Comparison of ENCODE assay signal across 18 mouse cellular contexts in genomic region chr2:92446656-92447055, GRCm38 (mm10). TPM values are rescaled to one million over a fixed set of nuclear protein-coding genes. Genes with fewer than 3 reads are reported as not detected.
DNase-seq lines count a peak whose midpoint lies in the region; ATAC-seq and TF ChIP-seq lines count a peak whose summit lies in the region.
"Had no signal": no experiment of that assay in that cellular context is flagged by ENCODE, and none has a peak within 500 bp of the region (broad histone marks: within the 10 kb centered on the region; RNA-seq: fewer than 3 reads in every experiment).

No protein-coding gene starts in this region.

- WGBS in hindbrain, postnatal 0 days: 51% methylated on average over 8 of the region's 8 CpGs
- 77% methylated on average over 8 of the region's 8 CpGs for WGBS in hindbrain, embryonic 12.5 days
- 79% methylated on average over 8 of the region's 8 CpGs for WGBS in midbrain, embryonic 11.5 days
- 71% methylated on average over 8 of the region's 8 CpGs for WGBS in midbrain, embryonic 16.5 days

- H3K27me3 ChIP-seq in hindbrain, postnatal 0 days (ENCODE audit: insufficient read depth, low read length): no peaks in the 10 kb centered on the region
- no peaks in the 10 kb centered on the region for H3K27me3 ChIP-seq in hindbrain, embryonic 12.5 days
- H3K27me3 ChIP-seq in midbrain, embryonic 11.5 days (ENCODE audit: control insufficient read depth, insufficient read depth, low read length): no peaks in the 10 kb centered on the region
- H3K27me3 ChIP-seq in midbrain, embryonic 16.5 days (ENCODE audit: control insufficient read depth, insufficient read depth, low read depth, low read length): no peaks in the 10 kb centered on the region
- H3K27me3 ChIP-seq: embryonic facial prominence, embryonic 15.5 days; limb, embryonic 13.5 days; midbrain, embryonic 13.5 days had no signal

- no peak overlapping the region for H3K4me3 ChIP-seq in hindbrain, postnatal 0 days (ENCODE audit: low read length)
- H3K4me3 ChIP-seq in hindbrain, embryonic 12.5 days: no peak overlapping the region
- no peak overlapping the region for H3K4me3 ChIP-seq in midbrain, embryonic 11.5 days (ENCODE audit: low read depth, low read length)
- no peak overlapping the region for H3K4me3 ChIP-seq in midbrain, embryonic 16.5 days (ENCODE audit: low read depth, low read length)
- H3K4me3 ChIP-seq: embryonic facial prominence, embryonic 15.5 days; heart, embryonic 12.5 days; hindbrain, embryonic 10.5 days; limb, embryonic 13.5 days; midbrain, embryonic 13.5 days had no signal

- no peak overlapping the region for H3K4me2 ChIP-seq in hindbrain, postnatal 0 days (ENCODE audit: low read depth, low read length)
- no peak overlapping the region for H3K4me2 ChIP-seq in hindbrain, embryonic 12.5 days (replicated peaks)
- H3K4me2 ChIP-seq in midbrain, embryonic 11.5 days: no peak overlapping the region
- H3K4me2 ChIP-seq in midbrain, embryonic 16.5 days (ENCODE audit: low read length): no peak overlapping the region
- H3K4me2 ChIP-seq: embryonic facial prominence, embryonic 15.5 days; heart, embryonic 12.5 days; limb, embryonic 13.5 days; midbrain, embryonic 13.5 days had no signal

- intact Hi-C loops in heart, postnatal 14 days (cut with DNase I): no loop called here

- no peaks in the 10 kb centered on the region for H3K4me1 ChIP-seq in hindbrain, postnatal 0 days (ENCODE audit: insufficient read depth, low read length)
- H3K4me1 ChIP-seq in hindbrain, embryonic 12.5 days: peaks cover 5% of the 10 kb centered on the region; the same call in 1 of the 2 replicates
- no peaks in the 10 kb centered on the region for H3K4me1 ChIP-seq in midbrain, embryonic 11.5 days (ENCODE audit: control insufficient read depth, insufficient read depth, low read length)
- H3K4me1 ChIP-seq in midbrain, embryonic 16.5 days (ENCODE audit: control insufficient read depth, insufficient read depth, low read length): no peaks in the 10 kb centered on the region

- no peaks in the 10 kb centered on the region for H3K9me3 ChIP-seq in hindbrain, postnatal 0 days (ENCODE audit: low read length)
- no peaks in the 10 kb centered on the region for H3K9me3 ChIP-seq in hindbrain, embryonic 12.5 days (replicated peaks)
- no peaks in the 10 kb centered on the region for H3K9me3 ChIP-seq in midbrain, embryonic 11.5 days (ENCODE audit: control insufficient read depth, low read length)
- H3K9me3 ChIP-seq in midbrain, embryonic 16.5 days (replicated peaks; ENCODE audit: control insufficient read depth, low read length, poor library complexity, severe bottlenecking): no peaks in the 10 kb centered on the region
- H3K9me3 ChIP-seq: embryonic facial prominence, embryonic 15.5 days; heart, embryonic 12.5 days; hindbrain, embryonic 10.5 days; limb, embryonic 13.5 days; midbrain, embryonic 13.5 days had no signal

- no peaks in the 10 kb centered on the region for H3K36me3 ChIP-seq in hindbrain, postnatal 0 days (ENCODE audit: insufficient read depth, low read length)
- H3K36me3 ChIP-seq in hindbrain, embryonic 12.5 days: no peaks in the 10 kb centered on the region
- H3K36me3 ChIP-seq in midbrain, embryonic 11.5 days (ENCODE audit: control insufficient read depth, insufficient read depth, low read length): no peaks in the 10 kb centered on the region
- H3K36me3 ChIP-seq in midbrain, embryonic 16.5 days (ENCODE audit: control insufficient read depth, insufficient read depth, low read length): no peaks in the 10 kb centered on the region
- H3K36me3 ChIP-seq: embryonic facial prominence, embryonic 15.5 days; heart, embryonic 12.5 days; hindbrain, embryonic 10.5 days; limb, embryonic 13.5 days; midbrain, embryonic 13.5 days had no signal

- ATAC-seq in hindbrain, postnatal 0 days: 0 out of 2 replicates have a peak, but pooled peaks have one; percentile 20
- no peak for ATAC-seq in hindbrain, embryonic 12.5 days (ENCODE audit: low FRiP score)
- no peak for ATAC-seq in midbrain, embryonic 11.5 days (ENCODE audit: low FRiP score)
- ATAC-seq in midbrain, embryonic 16.5 days: no peak
- ATAC-seq: forebrain, postnatal 0 days; midbrain, embryonic 13.5 days had no signal

- TF ChIP-seq CTCF in hindbrain, postnatal 0 days (IDR thresholded peaks at IDR 0.05; ENCODE audit: low read depth): no peak

- DNase-seq in hindbrain, postnatal 0 days (ENCODE audit: low spot score): peak; percentile 37
- DNase-seq in midbrain, embryonic 11.5 days (ENCODE audit: low spot score, missing footprints): peak; percentile 70
- peak; percentile 77 for DNase-seq in kidney, adult 9 months
- DNase-seq in heart, postnatal 14 days: no peak
- DNase-seq in c-Kit-positive CD71-positive TER-119-positive erythroid progenitor cells, embryonic 14.5 days (ENCODE audit: low spot score): no peak
- DNase-seq: adrenal gland, postnatal 36 days; forebrain, postnatal 0 days; gastrocnemius, postnatal 14 days; right cerebral cortex, postnatal 4 days; thymus, postnatal 36 days had no signal

- H3K27ac ChIP-seq in hindbrain, postnatal 0 days: no peak overlapping the region
- no peak overlapping the region for H3K27ac ChIP-seq in hindbrain, embryonic 12.5 days
- H3K27ac ChIP-seq in midbrain, embryonic 11.5 days (ENCODE audit: low read depth, low read length): no peak overlapping the region
- H3K27ac ChIP-seq in midbrain, embryonic 16.5 days (ENCODE audit: low read length): no peak overlapping the region
- H3K27ac ChIP-seq: embryonic facial prominence, embryonic 15.5 days; kidney, postnatal 0 days; limb, embryonic 13.5 days; midbrain, embryonic 13.5 days had no signal

- H3K9ac ChIP-seq in hindbrain, postnatal 0 days (replicated peaks; ENCODE audit: low read length): no peak overlapping the region
- H3K9ac ChIP-seq in hindbrain, embryonic 12.5 days: no peak overlapping the region
- no peak overlapping the region for H3K9ac ChIP-seq in midbrain, embryonic 11.5 days (ENCODE audit: low read length)
- H3K9ac ChIP-seq in midbrain, embryonic 16.5 days (ENCODE audit: low read depth, low read length): no peak overlapping the region
- H3K9ac ChIP-seq: embryonic facial prominence, embryonic 15.5 days; forebrain, postnatal 0 days; heart, embryonic 12.5 days; limb, embryonic 13.5 days; midbrain, embryonic 13.5 days had no signal

RNA-seq across cellular contexts. Expression of gene Cry2, which starts 12.8 kb away (rescaled TPM):
- 43.8 and 45.5 TPM in 2 replicates for total RNA-seq in hindbrain, postnatal 0 days (2014; rRNA removed)
- polyA plus RNA-seq in hindbrain, postnatal 0 days (2015; fragmentation: Nextera tagmentation; extraction: Ambion mirVana): 50.6 and 52.0 TPM in 2 replicates
- 38.1 and 39.9 TPM in 2 replicates for polyA plus RNA-seq in hindbrain, embryonic 12.5 days (2016; fragmentation: Nextera tagmentation; extraction: Ambion mirVana)
- polyA plus RNA-seq in midbrain, embryonic 11.5 days (2014; fragmentation: Nextera tagmentation; extraction: Ambion mirVana): 20.5 and 21.9 TPM in 2 replicates
- 51.6 and 53.4 TPM in 2 replicates for polyA plus RNA-seq in midbrain, embryonic 16.5 days (2015; fragmentation: Nextera tagmentation; extraction: Ambion mirVana)
- total RNA-seq in heart, postnatal 14 days (2021): 10 to 100 TPM; 20.9 to 26.6 TPM

RNA-seq across cellular contexts. Expression of gene Slc35c1, which starts 13.7 kb away (rescaled TPM):
- 11.0 and 12.7 TPM in 2 replicates for total RNA-seq in hindbrain, postnatal 0 days (2014; rRNA removed)
- 12.7 and 16.4 TPM in 2 replicates for polyA plus RNA-seq in hindbrain, postnatal 0 days (2015; fragmentation: Nextera tagmentation; extraction: Ambion mirVana)
- polyA plus RNA-seq in hindbrain, embryonic 12.5 days (2016; fragmentation: Nextera tagmentation; extraction: Ambion mirVana): 11.9 and 12.5 TPM in 2 replicates
- 9.2 and 9.5 TPM in 2 replicates for polyA plus RNA-seq in midbrain, embryonic 11.5 days (2014; fragmentation: Nextera tagmentation; extraction: Ambion mirVana)
- 16.1 and 17.9 TPM in 2 replicates for polyA plus RNA-seq in midbrain, embryonic 16.5 days (2015; fragmentation: Nextera tagmentation; extraction: Ambion mirVana)
- total RNA-seq in heart, postnatal 14 days (2021): 1 to 10 TPM; 5.5 to 5.6 TPM

RNA-seq across cellular contexts. Expression of gene Mapk8ip1, which starts 45.6 kb away (rescaled TPM):
- total RNA-seq in hindbrain, postnatal 0 days (2014; rRNA removed): 361 and 373 TPM in 2 replicates
- 177 and 182 TPM in 2 replicates for polyA plus RNA-seq in hindbrain, postnatal 0 days (2015; fragmentation: Nextera tagmentation; extraction: Ambion mirVana)
- 112 and 115 TPM in 2 replicates for polyA plus RNA-seq in hindbrain, embryonic 12.5 days (2016; fragmentation: Nextera tagmentation; extraction: Ambion mirVana)
- 34.5 and 37.1 TPM in 2 replicates for polyA plus RNA-seq in midbrain, embryonic 11.5 days (2014; fragmentation: Nextera tagmentation; extraction: Ambion mirVana)
- 126 and 129 TPM in 2 replicates for polyA plus RNA-seq in midbrain, embryonic 16.5 days (2015; fragmentation: Nextera tagmentation; extraction: Ambion mirVana)
- 1 to 10 TPM; 7.4 to 8.6 TPM for total RNA-seq in heart, postnatal 14 days (2021)

Comparison
In these comparisons a context has a peak if more than half of its experiments do, and no peak if none do; other contexts are left out.
1. DNase-seq: peak in hindbrain, postnatal 0 days (single experiment), midbrain, embryonic 11.5 days (single experiment) and kidney, adult 9 months (single experiment); none in heart, postnatal 14 days (0 of 2) and c-Kit-positive CD71-positive TER-119-positive erythroid progenitor cells, embryonic 14.5 days (single experiment).